Mouse (Mus musculus) midbrain, embryonic 14.5 days (tissue): ENCODE results near the gene P3h3. TPM values are rescaled to one million over a fixed set of nuclear protein-coding genes. Genes with fewer than 3 reads are reported as not detected.

ENCODE experiments used
- ATAC-seq: fragments of 200-750 bp; cut with Nextera tagmentation; 2 replicates; pipeline ENCODE4 v1.8.0; 2017; ENCODE audit warnings: moderate number of reproducible peaks, moderate library complexity; ENCODE audit not compliant: low FRiP score, low TSS enrichment
- DNase-seq: peaks from one replicate; pipeline ENCODE4 v3.0.0-alpha.2; 2015
- H3K27ac ChIP-seq: fragments of 300-500 bp; sonication (generic); replicated peaks from 2 replicates; pipeline ENCODE4 v1.5.1; 2014; ENCODE audit warnings: mild to moderate bottlenecking, low read depth, low read length, moderate library complexity
- H3K27me3 ChIP-seq: fragments of 300-500 bp; sonication (generic); 2 replicates; pipeline ENCODE4 v1.6.1; 2014; ENCODE audit warnings: low read length, control low read depth, mixed read lengths; ENCODE audit not compliant: control insufficient read depth, insufficient read depth
- H3K36me3 ChIP-seq: fragments of 300-500 bp; sonication (generic); 2 replicates; pipeline ENCODE4 v1.6.1; 2014; ENCODE audit warnings: low read length, control low read depth; ENCODE audit not compliant: control insufficient read depth, insufficient read depth
- H3K4me1 ChIP-seq: fragments of 300-500 bp; sonication (generic); 2 replicates; pipeline ENCODE4 v1.6.1; 2014; ENCODE audit warnings: mild to moderate bottlenecking, antibody characterized with exemption, low read length, control low read depth; ENCODE audit not compliant: control insufficient read depth, insufficient read depth
- H3K4me2 ChIP-seq: fragments of 300-500 bp; sonication (generic); 2 replicates; pipeline ENCODE4 v1.6.1; 2014; ENCODE audit warnings: mild to moderate bottlenecking, low read length, moderate library complexity
- H3K4me3 ChIP-seq: fragments of 300-500 bp; sonication (generic); replicated peaks from 2 replicates; pipeline ENCODE4 v1.5.1; 2014; ENCODE audit warnings: low read depth, low read length
- H3K9ac ChIP-seq: fragments of 300-500 bp; sonication (generic); replicated peaks from 2 replicates; pipeline ENCODE4 v1.6.1; 2014; ENCODE audit warnings: mild to moderate bottlenecking, low read length, moderate library complexity
- H3K9me3 ChIP-seq: fragments of 300-500 bp; sonication (generic); 2 replicates; pipeline ENCODE4 v1.6.1; 2016; ENCODE audit warnings: low read length, control low read depth, mixed read lengths; ENCODE audit not compliant: control insufficient read depth
- WGBS: fragments of 180-500 bp; shearing (Covaris S2); extraction: QIAGEN DNeasy Blood & Tissue Kit; methylation state at CpG from one replicate; pipeline ENCODE4 v1.1.7; 2014; 5-methylcytosine and 5-hydroxymethylcytosine counted together
- polyA plus RNA-seq: library from polyadenylated mRNA; unstranded; fragments of >200 nt; fragmentation: Nextera tagmentation; extraction: Ambion mirVana; gene quantifications from 2 replicates; pipeline ENCODE4 v1.2.1, GENCODE M21; 2014

P3h3 gene
- polyA plus RNA-seq = 13.9 and 15.7 TPM in 2 replicates

GRCm38 (mm10) chr6:124856916-124857839, at the start of gene P3h3:
Gene P3h3 (minus strand): TSS chr6:124857752.
- no peaks in the 10 kb centered on the region for H3K27me3 ChIP-seq
- peaks cover 26% of the 10 kb centered on the region for H3K36me3 ChIP-seq
- H3K9ac ChIP-seq = peak within 1 kb of the TSS; percentile 90
- H3K4me3 ChIP-seq = peak within 1 kb of the TSS; percentile 66
- DNase-seq (peak; percentile 92), ATAC-seq (peak; percentile 86)
- H3K27ac ChIP-seq = peak within 1 kb of the TSS; percentile 98
- WGBS = under 1% methylated on average over 81 of the region's 86 CpGs
- peak within 1 kb of the TSS; percentile 82 for H3K4me2 ChIP-seq
- H3K9me3 ChIP-seq = no peaks in the 10 kb centered on the region
- peaks cover 35% of the 10 kb centered on the region for H3K4me1 ChIP-seq

- Histone ChIP-seq H3K27ac (peak overlapping the region; percentile 99), H3K9ac (peak overlapping the region; percentile 62), H3K9me3 (no peaks in the 10 kb centered on the region), H3K4me1 (peaks cover 28% of the 10 kb centered on the region), H3K4me3 (peak overlapping the region; percentile 39), H3K27me3 (0 out of 2 replicates have a peak, but pooled peaks cover 4% of the 10 kb centered on the region), H3K4me2 (peak overlapping the region; percentile 82), H3K36me3 (0 out of 2 replicates have a peak, but pooled peaks cover 3% of the 10 kb centered on the region)
- WGBS = 26% methylated on average over 15 of the region's 16 CpGs
- DNase-seq (no peak), ATAC-seq (no peak)
Observed at GRCm38 (mm10) chr6:124904991-124905860, 47.7 kb upstream of the P3h3 start.

GRCm38 (mm10) chr6:124904161-124904981, 46.8 kb upstream of the P3h3 start:
- ATAC-seq = peak; percentile 66
- peak overlapping the region; percentile 82 for H3K4me2 ChIP-seq

GRCm38 (mm10) chr6:124903580-124904151, 46.1 kb upstream of the P3h3 start:
- Histone ChIP-seq H3K36me3 (0 out of 2 replicates have a peak, but pooled peaks cover 3% of the 10 kb centered on the region), H3K4me2 (peak overlapping the region; percentile 82), H3K27ac (peak overlapping the region; percentile 99), H3K4me1 (peaks cover 19% of the 10 kb centered on the region), H3K4me3 (peak overlapping the region; percentile 39), H3K9me3 (no peaks in the 10 kb centered on the region), H3K27me3 (0 out of 2 replicates have a peak, but pooled peaks cover 4% of the 10 kb centered on the region), H3K9ac (peak overlapping the region; percentile 62)
- ATAC-seq (peak; percentile 86), DNase-seq (peak; percentile 96)
- WGBS = under 1% methylated on average over 23 of the region's 23 CpGs

More at GRCm38 (mm10) chr6:124904161-124904981, 46.8 kb upstream of the P3h3 start:
- H3K36me3 ChIP-seq = 0 out of 2 replicates have a peak, but pooled peaks cover 3% of the 10 kb centered on the region
- H3K9me3 ChIP-seq = no peaks in the 10 kb centered on the region
- DNase-seq = peak; percentile 89
- 5% methylated on average over 24 of the region's 24 CpGs for WGBS
- H3K9ac ChIP-seq = peak overlapping the region; percentile 62
- 0 out of 2 replicates have a peak, but pooled peaks cover 4% of the 10 kb centered on the region for H3K27me3 ChIP-seq
- H3K27ac ChIP-seq = peak overlapping the region; percentile 99
- H3K4me1 ChIP-seq = peaks cover 19% of the 10 kb centered on the region
- peak overlapping the region; percentile 39 for H3K4me3 ChIP-seq

GRCm38 (mm10) chr6:124901851-124902250, 44.3 kb upstream of the P3h3 start:
- Histone ChIP-seq H3K9me3 (no peaks in the 10 kb centered on the region), H3K4me2 (no peak overlapping the region), H3K27me3 (no peaks in the 10 kb centered on the region), H3K4me1 (peaks cover 19% of the 10 kb centered on the region), H3K36me3 (no peaks in the 10 kb centered on the region), H3K27ac (no peak overlapping the region), H3K9ac (no peak overlapping the region), H3K4me3 (no peak overlapping the region)
- ATAC-seq (no peak), DNase-seq (no peak)

- Histone ChIP-seq H3K4me1 (peaks cover 19% of the 10 kb centered on the region), H3K36me3 (no peaks in the 10 kb centered on the region), H3K4me2 (no peak overlapping the region), H3K9ac (no peak overlapping the region), H3K9me3 (no peaks in the 10 kb centered on the region), H3K27me3 (no peaks in the 10 kb centered on the region), H3K27ac (no peak overlapping the region; the same call in 1 of the 2 replicates), H3K4me3 (no peak overlapping the region)
- no peak for DNase-seq
- ATAC-seq = no peak
- WGBS = 33% methylated on average over 10 of the region's 10 CpGs
Observed at GRCm38 (mm10) chr6:124900801-124901480, 43.4 kb upstream of the P3h3 start.

- ATAC-seq = no peak
- WGBS = 51% methylated on average over 8 of the region's 8 CpGs
- H3K4me2 ChIP-seq = no peak overlapping the region
- H3K9ac ChIP-seq = no peak overlapping the region
- H3K4me3 ChIP-seq = no peak overlapping the region
- no peaks in the 10 kb centered on the region for H3K36me3 ChIP-seq
- no peaks in the 10 kb centered on the region for H3K9me3 ChIP-seq
- peaks cover 16% of the 10 kb centered on the region for H3K4me1 ChIP-seq
- H3K27ac ChIP-seq = no peak overlapping the region; the same call in 1 of the 2 replicates
- H3K27me3 ChIP-seq = no peaks in the 10 kb centered on the region
- no peak for DNase-seq
Observed at GRCm38 (mm10) chr6:124900056-124900800, 42.7 kb upstream of the P3h3 start.
